Mouse (Mus musculus) spleen, adult 12 weeks (tissue): Measurements from ENCODE around the gene Acvr1c.

Experiments used
- DNase-seq: peaks from one replicate; pipeline ENCODE4 v3.0.0; 2022; ENCODE audit warnings: low spot score

The Acvr1c gene

DNA sequence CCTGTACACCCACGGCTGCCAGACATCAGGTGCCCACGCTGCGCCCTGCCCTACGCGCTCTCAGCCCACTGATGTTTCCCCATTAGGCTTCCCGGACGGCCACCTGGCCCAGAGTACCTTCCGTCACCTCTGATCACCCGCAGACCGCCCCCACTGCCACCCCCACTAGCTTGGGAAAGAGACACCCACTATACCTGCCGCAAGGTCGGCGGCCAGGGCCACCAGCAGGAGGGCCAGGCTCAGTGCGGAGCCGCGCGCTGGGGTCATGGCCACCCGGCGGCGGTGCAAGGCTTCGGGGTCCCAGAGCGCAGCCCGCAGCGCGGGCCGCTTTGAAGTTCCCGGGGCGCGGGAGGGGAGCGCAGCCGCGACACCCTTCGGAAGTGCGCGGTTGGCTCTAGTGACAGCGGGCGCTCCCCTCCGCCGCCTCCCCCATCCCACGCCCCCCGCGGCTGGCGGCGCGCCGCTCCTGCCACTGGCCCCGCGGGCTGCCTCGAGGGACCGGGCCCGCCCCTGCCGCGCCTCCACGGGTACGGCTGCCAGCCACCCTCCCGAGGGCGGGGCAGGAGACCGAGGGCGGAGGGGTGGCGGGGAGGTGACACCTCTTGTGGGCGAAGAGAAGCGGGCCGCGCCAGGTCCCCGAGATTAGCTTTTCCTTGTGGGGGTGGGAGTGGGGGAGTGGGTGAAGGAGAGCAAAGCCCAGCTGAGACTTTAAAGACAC, at the start of gene Acvr1c:
Gene Acvr1c (minus strand): TSS at position 482 of the 718 bp plus-strand sequence.
- DNase-seq, result no peak

DNA sequence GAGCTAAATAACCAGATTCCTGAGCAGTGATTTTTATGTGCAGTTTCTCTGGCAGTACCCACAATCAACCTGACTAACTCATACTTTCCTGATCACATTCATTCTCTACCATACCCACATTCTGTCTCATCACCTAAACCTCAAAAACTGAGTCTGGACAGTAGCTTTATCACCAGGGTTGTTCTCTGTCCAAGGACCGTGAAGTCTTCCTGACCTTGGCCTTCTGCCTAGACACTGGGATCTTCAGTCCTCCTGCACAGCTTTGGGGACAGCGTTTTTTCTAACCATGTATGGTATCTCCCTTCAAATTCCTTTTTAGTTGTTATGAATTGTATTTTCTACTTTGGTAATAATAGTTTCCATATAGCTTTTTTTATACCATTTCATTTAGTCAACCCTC, 45.8 kb upstream of the Acvr1c start:
- DNase-seq, result no peak

DNA sequence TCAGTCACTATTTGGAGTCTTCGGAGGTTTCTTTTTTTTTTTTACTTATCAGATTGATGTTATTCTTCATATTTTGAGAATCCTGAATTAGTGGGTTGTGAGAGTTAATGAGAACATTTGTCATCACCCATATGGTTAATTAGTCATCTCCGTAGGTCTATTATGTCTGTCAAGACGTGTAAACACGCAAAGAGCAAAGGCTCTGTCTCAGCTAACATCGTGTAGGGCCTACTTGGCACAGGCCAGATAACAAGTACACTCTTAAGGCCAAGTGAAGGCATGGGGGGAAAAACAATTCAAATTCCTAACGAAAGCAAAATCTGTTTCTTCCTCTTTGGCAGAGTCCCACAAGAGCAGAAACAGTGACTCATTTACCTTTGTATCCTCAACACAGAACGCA, 30.9 kb upstream of the Acvr1c start:
- no peak for DNase-seq

DNA sequence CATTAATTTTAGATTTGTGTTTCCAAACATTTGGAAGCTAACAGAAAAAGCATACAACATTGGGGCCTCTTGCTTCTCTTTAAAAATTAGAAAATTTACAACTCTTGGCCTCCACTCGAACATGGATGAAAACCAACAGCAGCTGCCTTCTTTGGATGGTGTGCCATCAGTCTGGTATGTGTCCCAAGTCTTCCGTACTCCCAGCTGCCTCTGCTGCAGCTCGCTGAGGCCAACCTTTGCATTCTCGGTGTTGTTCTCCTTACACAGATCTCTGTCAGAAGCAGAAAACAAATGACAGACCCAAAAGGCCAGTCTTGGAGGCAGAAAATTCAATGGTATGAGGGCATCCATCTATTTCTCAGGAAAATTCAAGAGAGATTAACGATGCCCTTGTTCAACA, 22.3 kb upstream of the Acvr1c start:
- DNase-seq, result no peak

DNA sequence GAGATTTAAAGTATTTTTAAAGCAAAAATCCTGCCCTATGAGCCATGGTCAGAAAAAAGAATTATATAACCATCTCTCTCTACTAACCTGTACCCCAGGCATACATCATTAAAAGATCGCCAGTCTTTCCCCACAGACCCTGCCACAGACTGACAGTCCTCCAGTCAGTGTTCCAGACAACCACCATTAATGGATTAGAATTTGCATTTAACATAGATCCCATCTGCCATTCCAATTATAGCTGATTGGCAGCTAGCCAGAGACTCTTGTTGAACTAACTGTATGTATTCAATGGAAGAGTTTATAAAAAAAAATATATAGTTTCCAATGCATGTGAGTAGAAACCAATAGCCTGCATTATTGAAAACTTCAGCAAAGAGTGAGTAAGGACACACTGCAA, 21.8 kb upstream of the Acvr1c start:
- no peak for DNase-seq

DNA sequence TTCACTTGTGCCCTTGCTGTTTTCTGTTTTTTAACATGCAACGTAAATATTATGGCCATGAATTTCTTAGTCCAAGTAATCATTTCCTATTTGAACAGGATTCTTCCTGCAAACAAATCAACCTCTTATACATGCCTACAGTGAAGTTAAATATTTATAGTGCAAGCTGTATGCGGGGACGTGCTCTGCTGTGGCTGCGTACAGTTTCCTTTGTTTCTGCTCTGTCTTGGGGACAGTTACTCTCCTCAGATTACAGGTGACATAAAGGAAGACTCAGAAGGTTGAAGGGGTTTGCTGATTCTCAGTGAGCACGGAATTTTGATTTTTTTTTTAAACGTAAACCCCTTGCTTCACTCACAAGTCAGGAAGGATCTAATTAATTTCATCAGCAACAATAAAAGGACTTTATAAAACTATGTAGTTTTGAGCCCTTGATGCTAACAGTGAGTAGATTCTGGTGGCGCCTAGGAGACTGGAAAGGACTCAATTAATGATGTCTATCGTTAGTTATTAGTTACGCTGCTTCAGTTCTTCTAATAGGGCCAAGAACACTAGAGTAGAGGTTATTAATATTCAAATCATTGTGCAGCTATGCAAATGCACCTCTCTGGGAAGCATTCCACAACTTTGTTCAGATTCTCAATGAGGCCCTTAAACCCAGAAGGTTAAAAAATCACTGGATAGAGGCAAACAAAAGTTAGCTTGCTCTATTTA, 19.9 kb upstream of the Acvr1c start:
- DNase-seq, result no peak

DNA sequence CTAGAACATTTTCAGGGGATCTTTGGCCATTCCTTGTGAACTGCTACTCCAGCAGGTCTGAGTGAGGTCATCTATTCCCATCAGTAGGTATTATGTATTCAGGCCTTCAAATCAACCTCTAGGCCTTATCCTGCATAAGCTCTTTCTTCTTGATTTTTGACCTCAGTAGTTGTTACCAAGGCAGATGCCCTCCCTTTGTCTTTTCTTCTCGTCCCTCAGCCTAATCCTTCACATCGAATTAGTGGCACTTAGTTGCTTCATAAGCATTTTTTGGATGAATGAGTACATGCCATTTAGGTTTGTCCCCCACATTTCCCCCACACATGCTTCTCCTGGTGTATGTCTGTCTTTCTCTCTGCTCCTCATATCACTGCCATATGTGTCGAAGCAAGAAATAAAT, 8.5 kb upstream of the Acvr1c start:
- DNase-seq, result no peak

DNA sequence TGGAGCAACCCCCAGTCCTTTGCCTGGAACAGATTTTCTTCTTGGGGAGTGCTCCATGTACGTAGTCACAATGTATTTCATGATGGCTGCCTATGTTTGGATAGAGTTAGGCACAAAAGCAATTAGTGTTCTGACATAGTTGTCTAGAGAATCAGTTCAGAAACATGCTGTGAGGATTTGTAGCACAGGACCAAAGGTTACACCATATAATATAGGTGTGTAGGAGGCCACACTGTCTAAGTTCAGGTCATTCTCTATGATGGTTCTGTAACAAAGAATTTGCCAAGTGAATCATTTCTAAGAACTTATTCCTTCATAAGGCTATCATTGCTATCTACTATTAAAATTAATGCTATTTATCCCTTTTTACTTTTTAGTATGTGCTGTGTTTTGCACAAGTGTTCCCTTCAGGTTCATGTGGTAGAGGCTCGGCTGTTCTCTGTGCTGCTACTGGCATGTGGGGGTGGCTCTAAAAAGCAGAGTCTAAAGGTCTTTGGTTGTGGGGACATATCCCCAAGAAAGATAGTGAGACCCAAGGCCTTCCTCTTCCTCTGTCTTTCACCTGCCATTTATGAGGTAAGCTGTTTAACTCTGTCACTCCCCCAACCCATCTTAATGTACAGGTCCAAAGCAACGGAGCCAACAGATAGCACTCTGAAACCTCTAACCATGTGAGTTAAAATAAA, 3.8 kb upstream of the Acvr1c start:
- DNase-seq, result no peak

DNA sequence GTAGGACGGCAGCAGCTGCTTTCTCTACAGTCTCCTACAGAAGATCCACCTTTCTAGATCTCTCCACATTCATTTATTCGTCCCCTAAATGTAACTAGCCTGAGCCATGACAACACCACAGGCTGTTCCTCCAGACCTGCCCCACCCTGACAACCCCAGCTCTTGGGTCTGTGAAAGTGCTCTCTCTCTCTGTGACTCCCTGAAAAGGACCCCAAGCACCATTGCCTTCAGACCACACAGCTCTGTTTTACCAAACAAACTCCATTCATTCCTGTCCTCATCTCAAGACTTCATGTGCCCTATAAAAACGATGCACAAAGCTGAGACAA, 401 bp upstream of the Acvr1c start:
- no peak for DNase-seq

DNA sequence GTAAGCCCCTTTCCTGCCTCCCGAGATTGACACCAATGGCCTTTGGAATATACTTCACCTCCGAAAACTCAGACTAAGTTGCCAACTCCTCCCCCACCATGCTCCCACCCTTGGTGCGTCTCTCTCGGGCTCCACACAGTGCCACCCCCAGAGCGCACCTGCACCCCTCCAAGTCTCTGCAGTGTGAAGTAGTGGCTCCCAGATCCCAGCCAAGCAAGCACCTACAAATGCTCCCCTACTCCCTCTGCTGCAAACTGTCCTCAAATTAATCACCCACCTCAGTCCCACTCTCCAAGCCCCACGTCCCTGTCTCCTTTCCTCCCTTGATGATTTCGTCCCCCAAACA, 654 bp downstream of the Acvr1c start:
- no peak for DNase-seq

DNA sequence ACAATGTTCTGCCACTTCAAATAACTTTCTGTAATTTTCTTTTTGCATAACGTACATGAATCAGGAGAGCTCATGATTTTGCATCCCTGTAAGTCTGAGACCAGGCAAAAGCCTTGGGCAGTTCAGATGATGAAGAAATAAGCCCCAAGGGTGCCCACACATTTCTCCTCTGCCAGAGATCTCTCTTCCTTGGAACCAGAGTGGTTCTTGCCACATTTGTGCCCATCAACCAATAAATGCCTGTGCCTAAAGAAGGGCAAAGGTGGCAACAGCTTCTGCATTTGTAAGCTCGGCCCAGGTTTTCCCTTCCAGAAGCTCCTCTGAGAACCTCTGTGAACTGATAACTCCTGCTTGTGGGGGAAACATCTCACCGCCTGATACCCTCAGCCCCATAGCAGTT, 3.3 kb downstream of the Acvr1c start:
- no peak for DNase-seq

DNA sequence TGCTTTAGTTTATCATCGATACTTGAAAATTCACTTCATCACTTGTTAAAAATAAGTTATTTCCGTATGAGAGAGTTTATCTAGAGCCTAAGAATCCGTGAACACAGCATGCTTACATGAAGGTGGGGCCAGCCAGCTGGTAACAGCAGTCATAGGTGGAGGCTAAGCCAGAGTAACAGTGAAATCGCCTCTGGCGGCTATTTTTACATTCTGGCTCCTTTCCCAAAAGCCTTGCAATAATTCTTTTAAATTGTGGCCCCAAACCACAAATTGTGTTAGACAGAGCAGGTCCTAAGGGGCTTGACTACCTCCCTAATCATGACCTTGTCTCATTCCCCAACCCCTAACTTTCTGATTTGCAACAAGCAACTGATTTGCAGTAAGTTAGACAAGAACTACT, 4.8 kb downstream of the Acvr1c start:
- DNase-seq, result no peak

DNA sequence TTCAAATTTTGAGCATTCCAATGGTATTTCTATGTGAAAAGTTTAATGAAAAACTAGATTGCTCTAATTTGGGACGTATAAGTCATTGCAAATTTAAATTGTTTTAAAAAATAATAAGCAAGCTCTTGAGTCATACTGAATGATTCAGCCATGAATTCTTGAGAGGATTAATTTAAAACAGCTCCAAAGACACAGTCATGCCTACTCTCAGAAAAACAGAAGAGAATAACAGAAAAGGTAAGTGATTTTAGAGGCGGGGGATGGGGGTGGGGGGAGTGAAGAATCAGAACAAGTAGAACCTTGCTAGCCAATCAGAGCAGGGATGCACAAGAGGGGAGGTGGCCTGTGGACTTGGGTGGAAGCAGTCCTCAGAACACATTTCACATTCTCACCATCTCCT, 7.0 kb downstream of the Acvr1c start:
- DNase-seq, result no peak

DNA sequence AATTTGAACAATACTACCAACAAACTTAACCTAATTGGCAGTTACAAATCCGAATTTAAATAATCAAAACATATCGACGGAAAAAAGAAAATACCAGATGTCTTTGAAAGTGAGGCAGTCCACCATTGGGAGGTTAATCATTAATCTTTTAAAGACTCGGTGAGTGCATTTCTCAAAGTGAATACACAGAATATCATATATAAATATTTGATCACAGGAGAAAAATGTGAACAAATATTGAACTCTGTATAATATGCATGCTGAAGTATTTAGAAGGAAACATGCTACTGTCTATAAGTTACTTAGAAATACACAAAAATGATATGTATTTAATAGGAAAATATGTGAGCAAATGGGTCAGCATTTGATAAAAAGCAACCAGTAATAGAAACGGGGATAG, 21.0 kb downstream of the Acvr1c start:
- no peak for DNase-seq

DNA sequence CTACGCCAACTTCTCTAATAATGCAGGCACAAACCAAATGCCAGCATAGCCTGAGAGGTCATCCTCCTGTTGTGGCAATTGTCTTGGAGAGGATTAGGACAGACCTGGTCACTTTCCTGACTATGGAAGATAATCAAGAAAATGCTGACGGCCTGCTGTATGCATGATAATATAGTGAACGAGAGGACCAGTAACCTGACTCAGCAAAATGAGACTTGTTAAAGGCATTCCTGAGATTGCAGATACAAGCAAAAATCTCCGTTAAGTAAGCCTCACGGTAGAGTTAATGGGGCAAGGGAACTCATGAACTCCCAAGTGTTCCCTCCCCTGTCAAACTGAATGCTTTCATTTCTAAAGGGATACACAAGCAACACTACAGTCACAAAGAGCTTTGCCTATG, 28.1 kb downstream of the Acvr1c start:
- DNase-seq, result no peak

DNA sequence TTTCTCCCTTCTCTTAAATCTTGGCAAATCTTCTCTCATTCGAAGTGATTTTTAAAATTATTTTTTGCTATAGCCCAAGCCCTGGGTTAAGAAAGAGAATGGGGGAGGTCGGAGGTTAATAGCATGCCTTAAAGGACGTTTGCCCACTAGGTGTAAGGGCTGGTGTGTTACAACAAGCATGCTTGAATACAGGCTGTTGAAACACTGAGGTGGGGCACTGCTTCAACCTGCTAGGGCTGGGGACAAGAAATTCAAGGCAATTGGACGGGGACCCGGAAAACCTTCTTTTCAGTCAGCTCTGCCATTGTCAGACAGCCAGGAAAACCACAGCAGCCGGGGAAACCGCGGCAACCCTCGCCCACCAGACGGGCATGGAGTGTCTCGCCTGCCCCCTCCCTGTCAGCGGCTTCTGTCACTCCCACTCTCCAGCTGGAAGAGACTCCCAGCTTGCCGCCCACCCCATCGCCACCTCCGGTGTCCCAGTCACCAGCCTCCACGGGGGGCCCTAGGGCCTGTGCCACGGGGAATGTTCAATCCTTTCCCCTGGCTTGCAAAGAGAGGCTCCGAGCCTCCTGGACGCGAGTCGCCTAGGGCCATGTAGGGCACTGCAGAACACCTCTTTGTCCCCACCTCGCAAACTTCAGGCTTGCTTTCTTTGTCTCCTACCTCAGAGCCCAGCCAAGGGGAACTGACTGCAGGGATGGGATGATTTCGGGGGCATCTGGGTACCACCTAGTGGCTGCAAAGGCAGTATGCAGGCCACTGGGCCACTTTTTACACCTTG, 33.4 kb downstream of the Acvr1c start:
- no peak for DNase-seq

DNA sequence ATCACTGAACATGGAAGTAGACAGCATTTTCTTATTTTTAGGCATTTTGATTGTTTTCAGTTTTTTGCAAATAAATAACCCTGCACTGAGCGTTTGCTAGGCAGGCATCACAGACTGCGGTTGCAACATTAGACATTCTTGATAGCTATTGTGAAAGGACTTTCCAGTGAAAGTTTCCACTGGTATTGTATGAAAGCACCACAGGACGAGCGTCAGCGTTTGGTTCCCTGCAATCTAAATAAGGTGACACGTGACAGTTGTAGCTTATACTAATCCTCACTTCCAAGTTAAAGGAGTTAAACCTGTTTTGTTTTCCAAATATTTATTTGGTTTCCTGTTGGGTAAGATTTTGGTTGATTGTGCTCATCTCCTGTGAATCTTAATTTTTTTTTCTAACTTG, 34.4 kb downstream of the Acvr1c start:
- no peak for DNase-seq

DNA sequence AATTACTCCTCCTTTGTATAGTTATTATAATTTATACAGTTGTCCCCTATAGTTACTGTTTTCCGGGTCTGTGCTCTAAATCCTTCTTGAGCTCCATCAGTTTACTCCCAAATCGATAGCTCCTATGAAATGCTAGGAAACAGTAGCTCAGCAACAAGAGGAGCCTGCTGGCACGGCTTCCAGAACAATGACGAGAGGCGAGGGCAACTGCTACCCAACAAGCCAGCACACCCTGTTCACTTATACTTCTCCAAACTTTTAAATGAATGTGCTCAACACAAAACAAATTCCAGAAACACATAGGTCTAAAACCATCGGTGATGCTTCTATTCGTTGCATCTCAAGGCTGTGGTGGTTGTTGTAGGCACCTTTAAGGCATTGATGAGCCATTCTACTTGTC, 41.5 kb downstream of the Acvr1c start:
- no peak for DNase-seq

DNA sequence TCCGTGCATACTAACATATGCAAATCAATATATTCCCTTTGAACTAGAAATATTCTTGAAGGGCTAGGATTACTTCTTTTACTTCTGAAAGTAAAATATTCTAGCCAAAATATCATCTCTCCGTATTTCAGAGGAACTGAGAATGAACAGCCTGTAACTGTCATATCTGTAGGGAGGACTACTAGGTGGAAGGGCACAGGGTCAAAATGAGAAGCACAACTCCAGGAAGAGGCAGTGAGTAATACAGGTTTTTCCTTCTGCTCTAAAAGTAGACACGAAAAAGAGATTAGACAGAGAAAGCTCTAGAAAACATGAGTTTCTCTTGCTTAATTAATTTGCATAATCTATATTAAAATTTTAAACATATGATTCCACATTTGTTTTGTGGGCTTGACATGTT, 48.0 kb downstream of the Acvr1c start:
- no peak for DNase-seq

DNA sequence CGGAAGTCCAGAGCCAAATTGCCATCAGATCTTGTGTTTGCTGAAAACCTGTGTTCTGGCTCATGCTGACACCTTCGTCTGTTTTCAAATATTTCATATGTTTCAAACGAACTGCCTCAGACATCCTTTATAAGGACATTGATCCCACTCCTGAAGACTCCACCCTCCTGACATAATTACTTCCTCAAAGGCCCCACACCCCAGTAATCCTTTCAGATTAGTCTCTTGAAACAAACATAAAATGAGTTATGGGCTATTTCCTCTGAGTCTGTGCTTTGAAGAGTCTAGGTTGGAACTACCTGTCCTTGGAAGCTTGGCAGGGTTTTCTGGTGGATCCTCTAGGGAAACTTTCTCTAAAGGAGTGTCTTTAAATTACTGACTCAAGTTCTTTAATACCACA, 53.2 kb downstream of the Acvr1c start:
- DNase-seq, result no peak

DNA sequence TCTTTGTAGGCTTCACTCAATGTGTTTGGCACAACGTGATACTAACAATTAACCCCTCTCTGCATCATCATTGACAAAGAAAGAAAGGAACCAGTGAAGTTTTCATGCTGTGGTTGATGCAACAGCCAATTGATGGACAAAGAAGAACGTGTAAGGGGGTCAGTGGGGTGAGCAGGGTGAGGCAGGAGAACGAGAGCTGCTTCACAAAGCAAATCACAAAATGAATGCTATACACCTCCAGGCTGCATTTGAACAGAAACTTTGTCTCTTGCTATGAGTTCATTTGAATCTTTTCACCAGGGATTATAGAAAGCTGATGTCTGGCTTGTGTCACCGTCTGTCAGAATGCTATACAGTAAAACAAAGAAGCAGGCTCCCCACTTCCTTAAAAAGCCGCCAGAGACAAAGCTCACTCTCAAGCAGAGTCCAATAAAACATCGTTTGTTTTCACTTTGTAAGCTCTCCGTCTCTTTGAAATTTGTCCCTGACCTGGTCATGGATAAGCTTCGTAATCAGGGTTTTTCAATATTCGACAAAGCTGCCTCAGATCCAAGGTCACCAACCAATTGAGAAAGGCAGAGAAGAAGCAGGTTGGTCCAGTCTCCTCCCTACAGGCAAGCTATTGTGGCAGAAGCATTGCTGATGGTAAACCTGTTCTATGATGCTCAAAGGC, 67.8 kb downstream of the Acvr1c start:
- no peak for DNase-seq

DNA sequence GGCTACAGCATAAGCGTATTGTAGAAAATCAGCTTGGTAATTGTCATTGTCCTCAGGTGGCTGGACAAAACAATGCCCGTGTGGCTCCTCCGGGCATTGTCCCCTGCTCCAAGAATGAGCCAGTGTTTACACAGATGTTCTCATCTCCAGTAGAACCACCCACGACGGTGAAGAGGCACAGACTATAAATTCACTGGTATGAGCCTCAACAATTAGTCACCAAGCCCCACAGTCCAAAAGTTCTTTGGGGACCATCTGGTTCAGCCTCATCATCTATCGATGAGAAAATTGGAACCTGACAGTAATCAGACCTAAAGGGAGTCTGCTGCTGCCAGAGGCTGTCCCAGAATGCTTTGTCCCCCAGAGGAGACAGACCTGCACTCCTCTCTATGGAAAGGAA, 68.4 kb downstream of the Acvr1c start:
- no peak for DNase-seq
